Mouse (Mus musculus): ENCODE measurements around the gene Ccdc57.
"Not testable (repeated sequence)": the region's sequence is repeated elsewhere in the genome, so short reads cannot be mapped to it uniquely, and the experiment has no call there.

Gene Ccdc57

GRCm38 (mm10) chr11:120850331-120851030, 82.2 kb downstream of the Ccdc57 start:
- no peak for DNase-seq

DNA sequence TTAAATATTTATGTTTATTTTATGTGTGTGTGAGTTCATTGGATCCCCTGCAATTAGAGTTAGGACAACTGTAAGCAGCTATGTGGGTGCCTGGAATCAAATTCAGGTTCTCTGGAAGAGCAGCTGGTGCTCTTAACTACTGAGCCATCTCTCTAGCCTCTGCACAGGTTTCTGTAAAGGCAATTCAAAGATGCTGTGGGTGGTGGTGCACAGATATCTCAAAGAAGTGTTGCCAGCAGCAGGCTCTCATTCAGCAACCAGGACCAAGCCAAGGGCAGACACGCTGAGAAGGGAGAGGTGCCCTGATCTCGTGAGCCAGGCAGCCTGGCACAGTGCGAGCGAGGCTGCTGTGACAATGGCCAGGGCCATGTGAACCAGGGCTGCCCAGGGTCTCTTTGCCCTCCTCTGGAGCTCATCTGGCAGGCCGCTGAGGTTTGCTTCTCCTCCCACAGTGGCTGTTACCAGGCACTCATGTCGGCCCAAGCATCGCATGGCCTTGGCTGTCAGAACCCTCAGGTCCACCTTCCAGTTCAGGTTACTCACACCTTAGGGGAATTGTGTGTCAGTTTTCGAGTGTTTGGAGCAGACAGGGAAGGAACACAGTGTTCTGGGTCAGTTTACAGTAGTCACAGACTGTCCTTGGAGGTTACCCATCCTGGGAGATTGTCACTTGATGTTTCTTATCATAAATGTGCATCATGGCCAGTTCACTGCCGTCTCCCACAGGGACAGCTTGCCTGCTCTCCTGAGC, 85.8 kb downstream of the Ccdc57 start:
- no peak for DNase-seq

DNA sequence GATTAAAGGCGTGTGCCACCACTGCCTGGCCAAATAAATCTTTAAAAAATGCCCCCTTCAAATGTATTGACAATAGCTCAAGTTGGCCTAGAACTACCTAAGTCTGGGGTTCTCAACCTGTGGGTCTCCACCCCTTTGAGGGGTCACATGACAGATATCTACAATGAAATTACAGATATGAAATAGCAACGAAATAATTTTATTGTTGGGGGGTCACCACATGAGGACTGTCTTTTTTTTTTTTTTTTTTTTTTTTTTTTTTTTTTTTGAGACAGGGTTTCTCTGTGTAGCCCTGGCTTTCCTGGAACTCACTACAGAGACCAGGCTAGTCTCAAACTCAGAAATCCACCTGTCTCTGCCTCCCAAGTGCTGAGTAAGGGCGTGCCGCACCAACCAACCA, 88.3 kb downstream of the Ccdc57 start:
- DNase-seq, result no peak

- no peak for DNase-seq
Measured at GRCm38 (mm10) chr11:120833555-120834280, 99.0 kb downstream of the Ccdc57 start.

- DNase-seq, result not testable (repeated sequence)
Measured at GRCm38 (mm10) chr11:120832962-120833361, 99.7 kb downstream of the Ccdc57 start.

- no peak for DNase-seq
Measured at GRCm38 (mm10) chr11:120831659-120832440, 100.8 kb downstream of the Ccdc57 start.

DNA sequence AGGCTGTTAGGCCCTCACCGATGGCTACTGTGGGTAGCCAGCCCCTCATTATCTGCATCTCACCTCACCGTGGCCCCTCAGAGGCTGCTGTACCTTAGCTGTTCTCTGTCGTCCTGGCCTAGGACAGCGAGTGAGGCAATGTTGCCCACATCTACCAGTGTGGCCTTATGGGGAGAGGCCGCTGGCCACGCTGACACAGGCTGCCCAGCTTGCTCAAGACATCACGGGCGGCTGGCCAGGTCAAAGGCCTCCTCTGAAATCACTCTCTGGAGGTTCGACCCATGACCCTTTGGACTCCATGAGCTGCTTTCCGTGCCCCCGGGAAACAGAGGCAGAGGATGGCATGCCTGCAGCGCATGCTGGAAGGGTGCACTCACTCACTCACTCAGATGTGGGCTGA, 102.0 kb downstream of the Ccdc57 start:
- DNase-seq, result peak; percentile 15

DNA sequence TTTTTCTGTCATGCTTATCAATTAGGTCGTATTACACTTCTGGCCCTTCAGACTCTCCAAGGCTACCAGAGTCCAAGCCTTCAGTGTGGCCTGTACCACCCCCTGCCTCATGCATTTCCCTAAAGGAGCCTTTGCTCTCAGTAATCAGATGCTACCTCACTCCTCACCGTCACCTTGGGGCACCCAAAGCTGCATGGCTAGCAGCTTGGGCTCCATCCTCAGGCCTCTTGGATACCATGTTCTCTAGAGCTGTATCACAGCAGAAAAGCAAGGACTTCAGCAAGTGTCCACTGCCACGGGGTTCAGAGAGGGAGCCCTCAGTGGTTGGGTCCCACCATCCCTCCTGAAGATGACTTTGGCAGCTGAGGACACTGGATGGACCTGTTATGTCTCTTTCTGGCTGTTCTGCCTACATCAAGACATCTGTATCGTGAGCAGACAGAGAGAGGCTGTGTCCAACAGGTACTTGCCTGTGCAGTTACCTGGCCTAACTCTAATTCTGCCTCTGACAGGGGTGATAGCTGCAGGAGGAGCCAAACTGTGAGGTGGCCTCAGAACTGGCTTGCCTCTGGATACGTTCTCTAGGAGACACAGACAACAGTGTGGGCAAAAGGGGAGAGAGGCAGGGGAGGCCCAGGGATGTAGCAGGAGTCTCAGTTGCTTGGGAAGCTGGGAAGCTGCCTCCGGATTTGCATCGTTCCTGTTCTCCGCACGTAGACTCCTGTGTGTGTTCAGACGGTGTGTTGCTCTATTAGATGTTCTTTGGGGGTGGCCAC, 102.7 kb downstream of the Ccdc57 start:
- no peak for DNase-seq

DNA sequence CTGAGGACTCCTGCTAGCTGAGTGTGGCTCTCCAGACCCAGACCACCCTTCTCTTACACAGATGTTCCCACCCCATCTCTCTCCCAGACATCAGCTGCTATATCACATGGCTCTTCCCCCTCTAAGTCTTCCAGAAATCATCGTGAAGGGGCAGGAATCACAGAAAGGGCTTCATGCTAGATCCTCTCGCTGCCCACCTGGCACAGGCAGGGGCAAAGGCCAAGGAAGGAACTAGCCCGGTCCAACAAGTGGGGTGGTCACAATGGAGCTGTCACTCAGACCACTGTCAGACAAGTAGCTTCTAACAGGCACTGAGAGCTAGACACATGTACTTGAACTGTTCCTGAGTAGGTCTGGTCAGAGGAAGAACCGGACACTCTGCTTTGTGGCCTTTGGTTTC, 104.3 kb downstream of the Ccdc57 start:
- DNase-seq, result peak; percentile 18

GRCm38 (mm10) chr11:120826016-120826953, 106.4 kb downstream of the Ccdc57 start:
- DNase-seq, result peak; percentile 45

DNA sequence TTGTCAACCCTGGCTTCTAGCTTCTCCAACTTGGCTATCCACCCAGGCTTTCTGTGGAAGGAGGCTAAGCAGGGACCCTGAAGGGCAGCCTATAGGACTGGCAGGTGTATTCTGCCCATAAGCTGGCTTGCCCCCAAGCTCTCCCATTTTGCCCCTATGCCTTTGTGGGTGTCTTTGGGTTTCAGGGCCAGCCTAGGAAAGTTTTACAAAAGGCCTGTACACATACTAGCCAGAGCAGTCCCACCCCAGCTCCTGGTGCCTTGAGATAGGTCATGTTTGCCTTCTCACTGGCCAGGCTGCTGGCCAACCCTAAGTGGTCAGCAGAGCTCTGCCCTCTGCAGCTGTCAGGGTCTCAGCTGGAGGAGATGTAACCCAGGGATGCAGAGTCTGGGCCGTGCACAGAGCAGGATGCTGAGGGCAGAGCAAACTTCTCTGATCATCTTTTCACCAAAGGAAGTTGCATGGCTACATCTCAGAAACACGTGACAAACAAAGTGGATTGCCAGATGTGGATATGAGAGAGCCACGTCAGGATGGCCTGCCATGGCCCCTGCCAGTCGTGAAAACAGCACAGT, 107.3 kb downstream of the Ccdc57 start:
- DNase-seq, result peak; percentile 69

GRCm38 (mm10) chr11:120824787-120825288, 107.8 kb downstream of the Ccdc57 start:
- DNase-seq, result no peak

DNA sequence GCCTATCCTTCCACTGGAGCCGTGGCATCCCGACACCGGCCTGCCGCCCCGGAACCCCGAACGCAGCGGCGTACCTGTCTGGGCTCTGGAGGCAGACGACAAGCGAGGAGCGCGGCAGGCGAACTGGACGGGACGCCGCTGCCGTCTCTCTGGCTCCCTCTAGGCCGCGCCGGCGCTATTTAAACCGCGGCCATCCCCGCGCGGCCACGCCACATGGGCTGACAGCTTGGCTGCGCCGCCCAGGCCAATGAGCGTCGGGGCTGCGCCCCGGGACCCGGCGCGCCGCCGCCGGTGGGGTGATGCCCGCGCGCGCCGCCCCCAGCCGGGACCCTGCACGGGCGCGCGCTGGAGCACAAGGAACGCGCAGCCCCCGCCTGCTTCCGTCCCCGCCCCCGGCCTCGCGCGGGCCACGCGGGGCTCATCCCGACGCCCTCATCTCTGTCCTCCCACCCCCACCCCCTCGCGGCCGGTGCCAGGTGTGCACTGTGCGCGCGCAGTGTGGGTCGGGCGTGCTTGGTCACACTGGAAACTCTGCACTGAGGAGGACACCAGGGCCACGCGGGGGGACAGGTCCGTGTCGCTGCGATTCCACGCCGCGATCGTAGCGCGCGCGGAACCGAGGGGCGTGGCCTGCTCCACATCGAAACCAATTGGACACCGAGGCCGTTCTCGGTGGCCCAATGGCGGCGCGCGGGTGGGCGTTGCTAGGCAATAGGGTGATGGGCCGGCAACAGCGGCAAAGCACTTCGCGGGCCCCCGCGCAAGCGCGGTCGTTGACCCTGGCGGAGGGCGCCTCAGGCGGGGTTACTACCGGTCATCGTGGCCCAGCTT, 108.5 kb downstream of the Ccdc57 start, which contains the start of gene Fasn:
Gene Fasn (minus strand): TSS at position 592 of the 831 bp plus-strand sequence.
- DNase-seq, result peak; percentile 98

- no peak for DNase-seq
Measured at GRCm38 (mm10) chr11:120823551-120823947, 109.1 kb downstream of the Ccdc57 start.

DNA sequence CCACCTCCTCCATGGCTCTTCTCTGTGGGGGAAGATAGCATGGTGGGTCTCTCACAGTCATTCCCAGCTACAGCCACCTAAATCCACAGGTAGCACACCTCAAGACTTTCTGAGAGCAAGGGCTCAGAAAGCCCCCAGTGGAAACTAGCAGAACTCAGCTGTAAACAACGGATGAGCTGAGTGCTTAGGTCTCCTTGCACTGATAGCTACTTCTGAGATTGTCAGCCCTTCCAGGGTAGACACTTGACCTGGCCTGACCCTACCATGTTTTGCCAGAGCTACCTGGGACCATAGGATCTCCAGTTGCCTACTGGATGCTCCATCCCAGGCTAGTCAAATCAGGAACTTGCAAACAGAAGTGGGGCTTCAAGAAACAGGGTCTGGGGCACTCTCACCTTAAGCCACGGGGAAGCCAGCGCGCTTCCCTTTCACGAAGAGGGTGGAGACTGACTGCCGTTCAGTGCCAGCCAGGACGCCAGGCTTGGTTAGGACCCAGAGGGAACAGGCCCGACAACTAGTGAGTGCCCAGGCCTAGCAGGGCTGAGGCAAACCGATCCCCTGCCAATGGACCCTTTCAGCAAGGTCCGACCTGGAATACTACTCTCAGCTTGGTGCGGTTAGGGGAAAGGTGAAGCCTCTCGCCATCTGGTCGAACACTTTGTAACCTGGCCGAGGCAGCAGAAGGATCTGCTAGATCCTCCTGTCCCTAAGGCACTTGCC, 109.7 kb downstream of the Ccdc57 start:
- no peak for DNase-seq

DNA sequence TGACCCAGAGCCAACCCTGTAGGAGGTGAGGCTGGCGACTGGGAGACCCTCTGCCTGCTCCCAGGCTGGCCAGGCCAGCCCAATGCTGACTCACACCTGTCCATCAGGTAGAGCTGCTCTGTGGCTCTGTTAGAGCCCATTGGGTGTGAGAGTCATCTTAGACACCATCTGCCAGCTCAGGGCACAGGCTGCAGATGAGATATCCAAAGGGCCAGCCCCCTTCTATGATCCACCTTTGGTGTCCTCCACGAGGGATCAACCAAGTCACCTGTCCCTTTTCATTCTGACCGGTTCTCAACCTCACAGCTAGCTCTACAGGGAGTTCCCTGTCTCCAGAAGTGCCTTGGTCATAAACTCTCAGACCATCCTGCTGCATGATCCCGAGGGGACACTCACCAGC, 110.4 kb downstream of the Ccdc57 start:
- peak; percentile 48 for DNase-seq

GRCm38 (mm10) chr11:120821076-120821922, 111.4 kb downstream of the Ccdc57 start:
- peak; percentile 54 for DNase-seq

DNA sequence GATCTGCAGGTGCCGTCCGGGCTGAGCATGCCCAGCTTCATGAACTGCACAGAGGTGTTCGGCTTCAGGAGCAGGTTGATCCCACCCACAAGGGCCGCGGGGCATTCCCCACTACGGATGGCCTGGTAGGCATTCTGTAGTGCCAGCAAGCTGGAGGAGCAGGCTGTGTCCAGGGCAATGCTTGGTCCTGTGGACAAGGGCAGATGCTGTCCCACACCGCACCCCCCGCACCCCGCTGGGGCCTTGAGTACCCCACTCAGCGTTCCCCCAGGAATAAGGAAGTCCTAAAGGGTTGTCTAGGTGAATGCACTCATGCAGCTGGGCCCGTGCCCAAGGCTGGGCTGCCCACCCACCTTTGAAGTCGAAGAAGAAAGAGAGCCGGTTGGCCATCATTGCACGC, 112.1 kb downstream of the Ccdc57 start:
- DNase-seq, result peak; percentile 61
